Mouse (Mus musculus): Measurements from ENCODE around the gene Prkce.

DNA sequence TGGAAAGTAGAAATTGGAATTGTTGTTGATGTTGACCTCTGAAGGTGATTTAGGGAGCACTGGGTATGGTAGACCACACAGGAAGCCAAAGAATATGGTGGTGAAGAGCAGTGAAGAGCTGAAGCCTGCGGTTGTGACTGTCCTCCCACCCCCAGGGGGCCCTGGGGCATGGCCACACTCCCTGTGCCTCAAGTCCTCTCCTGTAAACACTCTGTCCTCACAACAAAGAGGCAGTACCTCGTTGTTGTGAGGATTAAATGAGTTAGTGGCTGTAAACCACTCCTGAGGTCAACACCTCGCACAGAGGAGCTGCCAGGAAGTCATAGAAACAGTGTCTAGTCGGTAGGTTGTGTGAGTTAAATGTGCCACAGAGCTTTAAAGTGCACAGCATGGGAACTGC, 155.7 kb downstream of the Prkce start:
- TF ChIP-seq ZC3H11A (IDR thresholded peaks at IDR 0.05; ENCODE audit: borderline replicate concordance, low read depth, low read length) (no peak), MAFK (IDR thresholded peaks at IDR 0.05; ENCODE audit: insufficient read depth, low read depth, low read length) (no peak), ZNF384 (IDR thresholded peaks at IDR 0.05; ENCODE audit: low read depth, low read length) (no peak), HCFC1 (IDR thresholded peaks at IDR 0.05; ENCODE audit: borderline replicate concordance, insufficient read depth, low read length) (no peak)
